Mouse (Mus musculus) urinary bladder, adult 2 months (tissue): Measurements from ENCODE around the gene 4930426L09Rik. TPM values are rescaled to one million over a fixed set of nuclear protein-coding genes. Genes with fewer than 3 reads are reported as not detected.

Experiments used
- DNase-seq: peaks from one replicate; pipeline ENCODE4 v3.0.0; 2022; ENCODE audit warnings: low spot score
- polyA plus RNA-seq: library from polyadenylated mRNA; depleted of rRNA; stranded (reverse); fragments of >200 nt; gene quantifications from 2 replicates; pipeline ENCODE4 v1.2.3, GENCODE M21; 2012; rRNA removed

The 4930426L09Rik gene
- polyA plus RNA-seq, 1 experiment = 1.7 TPM

DNA sequence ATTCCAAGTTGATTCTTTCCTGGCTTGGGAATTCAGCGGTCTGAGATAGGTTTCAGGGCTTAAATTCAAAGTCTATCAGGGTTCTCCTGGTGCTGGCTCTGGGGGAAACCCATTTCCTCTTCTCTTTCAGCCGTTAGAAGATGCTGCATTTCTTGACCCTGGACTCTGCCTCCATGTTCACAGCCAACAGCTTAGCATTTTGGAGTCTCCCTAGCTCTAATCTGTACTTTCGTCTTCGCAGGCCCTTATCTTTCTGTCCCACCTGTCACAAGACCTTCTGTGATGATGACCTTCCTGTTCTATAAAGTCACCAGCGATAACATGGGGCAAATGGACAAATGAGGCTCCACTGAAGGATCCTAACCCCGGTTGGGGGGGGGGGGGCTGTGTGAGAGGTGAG lies 13.3 kb downstream of the 4930426L09Rik start:
- no peak for DNase-seq

DNA sequence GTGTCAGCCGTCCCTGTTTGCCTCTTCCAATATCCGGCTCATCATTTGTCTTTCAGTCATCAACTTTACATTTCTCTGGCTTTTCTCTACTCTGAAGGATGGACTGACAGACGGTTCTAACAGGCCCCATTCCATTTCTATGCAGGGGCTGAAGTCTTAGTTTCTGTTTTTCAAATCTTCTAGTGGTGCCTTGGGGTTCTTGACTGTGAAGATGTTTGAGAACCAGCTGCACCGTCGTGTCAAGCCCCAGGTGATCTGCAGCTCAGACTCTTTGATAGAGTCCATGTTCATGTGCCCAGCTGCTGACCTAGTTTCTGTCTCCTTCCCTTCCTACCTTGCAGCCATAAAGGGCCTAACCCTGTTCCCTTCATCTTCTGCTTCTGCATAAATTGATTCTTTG lies 18.2 kb downstream of the 4930426L09Rik start:
- DNase-seq = no peak

- DNase-seq = no peak
These were observed 18.7 kb downstream of the 4930426L09Rik start for GRCm38 (mm10) chr2:19016839-19017238.

DNA sequence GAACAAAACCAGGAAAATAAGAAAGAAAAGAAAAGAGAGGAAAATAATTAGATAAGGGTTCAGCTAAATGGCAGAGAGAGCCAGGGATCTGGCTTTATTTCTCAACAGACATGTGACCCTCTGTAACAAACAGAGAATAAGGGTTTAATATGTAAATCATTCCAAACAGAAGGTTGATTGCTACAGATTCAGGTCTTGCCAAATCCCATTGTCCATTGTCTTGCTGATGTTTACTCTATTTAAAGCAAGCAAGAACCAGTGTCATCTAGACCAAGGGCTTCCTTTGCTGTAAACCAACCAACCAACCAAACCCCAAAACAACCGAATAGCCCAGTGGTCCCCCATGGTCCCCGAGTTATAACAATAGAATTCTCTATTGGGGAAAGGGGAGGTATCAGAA lies 19.9 kb downstream of the 4930426L09Rik start:
- DNase-seq = no peak

DNA sequence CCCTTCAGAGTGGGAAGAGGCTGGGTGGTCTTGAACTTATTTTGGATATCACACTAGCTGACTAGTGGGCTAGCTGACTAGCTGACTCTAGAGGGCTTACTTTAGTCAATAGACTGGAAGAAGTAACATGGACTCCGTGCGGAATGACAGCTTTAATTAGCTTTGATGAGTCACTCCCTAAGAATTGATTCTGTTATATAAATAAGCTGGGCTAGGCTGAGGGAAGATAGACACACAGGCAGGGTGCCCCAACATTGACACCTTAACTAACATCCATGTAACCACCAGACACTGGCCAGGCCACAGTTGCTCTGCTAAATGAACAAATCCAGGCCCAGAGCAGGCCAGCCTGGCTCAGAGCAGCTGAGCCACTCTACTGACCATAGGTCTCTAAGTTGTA lies 26.7 kb downstream of the 4930426L09Rik start:
- no peak for DNase-seq

DNA sequence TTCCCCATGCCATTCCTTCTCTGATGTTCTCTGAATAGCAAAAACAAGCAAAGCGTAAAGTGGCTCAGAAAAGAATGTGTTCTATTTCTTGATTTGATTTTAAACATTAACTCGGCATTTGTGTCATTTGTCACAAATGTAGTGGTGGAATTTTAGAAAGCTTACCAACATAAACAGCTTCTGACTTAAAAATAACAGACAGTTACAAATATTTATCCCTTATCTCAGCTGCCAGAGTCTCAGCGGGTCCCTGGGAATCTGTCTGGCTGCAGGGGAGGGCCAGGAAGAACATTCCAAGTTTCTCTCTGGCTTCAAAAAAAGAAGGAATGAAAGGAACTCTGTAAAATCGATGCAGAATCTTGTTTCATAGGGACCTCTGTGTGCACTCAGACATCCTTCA lies 39.3 kb downstream of the 4930426L09Rik start:
- no peak for DNase-seq

GRCm38 (mm10) chr2:19037907-19038570 lies 39.9 kb downstream of the 4930426L09Rik start:
- DNase-seq = no peak

- no peak for DNase-seq
These were observed 50.1 kb downstream of the 4930426L09Rik start for GRCm38 (mm10) chr2:19048225-19048624.

DNA sequence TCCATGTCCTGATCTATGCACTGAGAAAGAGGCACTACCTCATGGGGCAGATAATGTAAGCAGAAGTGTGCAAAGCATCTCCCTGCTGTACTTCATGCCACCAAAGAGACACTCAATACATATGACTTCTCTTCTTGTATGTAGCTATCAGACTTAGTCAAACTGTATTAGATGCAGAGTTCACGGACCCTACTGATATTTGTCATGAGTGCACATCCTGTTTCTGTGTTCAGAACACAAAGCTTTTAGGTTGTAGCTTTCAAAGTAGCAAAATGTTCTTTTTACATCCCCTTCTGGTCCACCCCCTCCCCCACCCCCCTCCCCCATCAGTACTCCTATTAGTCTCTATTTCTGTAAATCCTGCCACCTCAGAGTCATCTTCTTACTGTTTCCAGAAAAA lies 51.2 kb downstream of the 4930426L09Rik start:
- DNase-seq = no peak

Other genes starting within 250 kb of the 4930426L09Rik start
- 16.8 and 19.9 TPM in 2 replicates for gene Pip4k2a, start 217 bp upstream of the 4930426L09Rik start, polyA plus RNA-seq
- 0.04 and 0.08 TPM in 2 replicates for gene Armc3, start 201.0 kb downstream of the 4930426L09Rik start, polyA plus RNA-seq